Mouse (Mus musculus): Measurements from ENCODE around the gene Krit1. TPM values are rescaled to one million over a fixed set of nuclear protein-coding genes. Genes with fewer than 3 reads are reported as not detected.
"Not testable (repeated sequence)": the region's sequence is repeated elsewhere in the genome, so short reads cannot be mapped to it uniquely, and the experiment has no call there.

Gene Krit1
- total RNA-seq, 2 experiments from 2014 or later = 43.7 to 52.4 TPM

DNA sequence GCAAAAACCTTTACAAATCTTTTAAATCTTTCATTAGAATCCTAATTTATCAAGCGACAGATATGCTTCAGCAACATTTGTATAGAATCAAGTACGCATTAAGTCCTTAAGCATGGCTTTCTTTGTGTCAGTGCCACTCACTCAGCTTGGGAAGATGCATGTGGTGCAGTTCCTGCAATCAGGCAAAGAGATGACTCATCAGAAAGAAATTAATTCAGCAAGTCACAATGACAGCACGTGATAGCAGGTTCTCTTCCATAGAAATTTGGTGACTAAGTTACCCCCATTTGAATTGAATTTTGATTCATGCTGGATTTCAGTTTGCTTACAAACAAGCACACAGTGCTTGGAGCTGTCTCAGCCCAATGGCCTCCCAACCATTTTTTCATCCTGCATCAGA lies 70.5 kb downstream of the Krit1 start:
- DNase-seq (ENCODE audit: low spot score in 2 of 2) = no peak

DNA sequence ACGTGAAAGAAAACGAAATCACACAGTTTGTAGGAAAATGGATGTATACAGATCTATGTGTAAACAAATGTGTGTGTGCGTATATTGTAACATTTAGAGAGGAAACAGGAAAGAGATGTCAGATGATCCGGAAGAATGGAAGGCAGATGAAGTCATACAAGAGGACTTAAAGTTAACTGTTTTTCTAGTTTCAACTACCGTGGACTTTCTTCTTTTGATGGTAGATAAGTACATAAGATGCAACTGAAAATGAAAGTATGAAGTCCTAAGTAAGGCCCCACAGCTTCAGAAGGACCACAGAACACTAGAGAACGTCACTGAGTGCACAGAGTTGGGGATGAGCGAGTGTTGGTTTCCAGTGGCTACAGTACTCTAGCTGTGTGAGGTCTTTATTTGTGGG lies 83.9 kb downstream of the Krit1 start:
- not testable (repeated sequence) for DNase-seq (ENCODE audit: low spot score in 2 of 2)

DNA sequence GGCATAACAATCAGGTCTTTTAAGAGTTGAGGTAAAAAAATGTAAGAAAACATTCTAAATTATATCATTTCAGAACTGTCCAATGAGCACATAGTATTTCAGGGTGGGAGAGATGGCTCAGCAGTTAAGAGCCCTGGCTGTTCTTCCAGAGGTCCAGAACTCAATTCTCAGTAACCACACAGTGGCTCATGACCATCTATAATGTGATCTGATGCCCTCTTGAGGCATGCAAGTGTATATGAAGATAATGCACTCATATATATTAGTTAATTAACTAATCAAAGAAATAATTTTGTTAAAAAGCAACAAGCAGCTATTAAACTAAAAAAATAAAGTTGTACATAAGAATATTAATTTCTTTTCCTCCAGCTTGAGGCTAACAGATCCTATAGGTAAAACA lies 86.2 kb downstream of the Krit1 start:
- DNase-seq (ENCODE audit: low spot score in 2 of 2) = no peak

DNA sequence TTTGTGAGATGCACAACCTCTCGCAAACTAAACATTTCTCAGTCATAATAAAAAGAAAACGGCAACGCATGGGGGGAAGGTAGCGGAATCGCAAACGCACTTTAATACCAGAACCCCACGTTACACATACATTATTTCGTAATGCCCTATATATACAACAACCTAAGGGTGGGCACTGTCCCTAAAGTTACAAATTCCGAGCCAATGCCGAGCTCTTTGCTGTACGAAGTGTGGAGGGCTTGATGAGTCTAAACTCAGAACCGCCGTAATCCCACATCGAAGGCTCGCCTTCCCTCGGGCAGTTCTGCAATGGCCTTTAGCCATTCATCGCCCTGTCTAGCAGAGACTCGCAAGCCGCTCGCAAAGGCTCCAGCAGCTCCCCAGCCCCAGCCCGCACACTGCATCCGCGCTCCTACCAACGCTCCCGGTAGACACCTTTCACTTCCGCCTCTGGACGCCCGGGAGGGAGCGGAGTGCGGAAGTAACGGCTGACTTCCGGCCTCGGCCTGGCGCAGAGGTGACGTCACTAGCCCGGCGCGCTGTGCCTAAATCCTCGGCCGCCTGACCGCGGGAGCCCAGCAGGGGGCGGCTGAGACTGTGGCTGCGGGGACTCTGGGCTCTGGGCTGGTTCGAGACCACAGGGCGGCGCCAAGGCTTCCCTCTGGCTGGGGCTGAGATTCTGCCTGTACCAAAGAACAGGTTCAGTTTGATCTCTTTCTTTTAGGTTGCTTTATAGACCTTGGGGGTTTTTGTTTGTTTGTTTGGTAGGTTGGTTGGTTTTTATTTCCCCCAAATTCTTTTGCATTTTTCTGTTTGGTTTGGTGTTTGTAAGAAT lies 90.7 kb downstream of the Krit1 start, which contains the start of gene Mterf1a:
TSS of gene Mterf1a (minus strand) at position 475 of the 835 bp plus-strand sequence.
- peak in 1 of 2 experiments; percentile 25 for DNase-seq (ENCODE audit: low spot score in 2 of 2)

DNA sequence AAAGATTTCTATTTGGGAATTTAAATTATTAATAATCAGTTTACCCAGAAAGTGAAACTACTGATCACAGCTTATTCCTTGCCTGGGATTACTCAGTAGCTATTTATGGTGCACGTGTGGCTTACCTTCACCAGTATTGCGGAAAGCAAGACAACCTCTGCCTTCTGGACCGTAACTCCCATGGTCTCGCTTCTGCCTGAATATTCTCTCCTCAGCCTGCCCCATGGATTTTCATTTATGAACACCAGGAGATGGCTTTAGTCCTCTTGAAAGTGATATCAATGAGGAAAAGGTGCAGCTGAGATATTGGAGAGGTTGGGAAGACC lies 91.3 kb downstream of the Krit1 start:
- DNase-seq (ENCODE audit: low spot score in 2 of 2) = not testable (repeated sequence)

Other genes with a start within 250 kb of the Krit1 start
- 1 to 10 TPM; 2.7 to 3.3 TPM for gene 1700109H08Rik, start 231.6 kb upstream of the Krit1 start, total RNA-seq (2021)
- 10 to 100 TPM; 19.3 to 32.2 TPM for gene Pex1, start 207.1 kb upstream of the Krit1 start, total RNA-seq (2021)
- gene Rbm48, start 206.6 kb upstream of the Krit1 start, total RNA-seq (2021) = 10 to 100 TPM in 1 of 2 experiments, 1 to 10 TPM in 1; 7.6 to 10.8 TPM
- not detected for gene Tmbim7, start 152.0 kb upstream of the Krit1 start, total RNA-seq (2021)
- gene Gatad1, start 146.0 kb upstream of the Krit1 start, total RNA-seq (2021) = 100 to 1,000 TPM; 154 to 167 TPM
- 10 to 100 TPM; 53.7 to 84.6 TPM for gene Ankib1, start 259 bp upstream of the Krit1 start, total RNA-seq (2021)
- gene Lrrd1, start 42.0 kb downstream of the Krit1 start, total RNA-seq (2021) = not detected
- 1 to 10 TPM; 7.8 to 8.2 TPM for gene Mterf1a, start 90.7 kb downstream of the Krit1 start, total RNA-seq (2021)
- 10 to 100 TPM; 36.9 to 63.6 TPM for gene Akap9, start 124.9 kb downstream of the Krit1 start, total RNA-seq (2021)